Comparison of ENCODE assay signal across 8 mouse cellular contexts in the genomic region with DNA sequence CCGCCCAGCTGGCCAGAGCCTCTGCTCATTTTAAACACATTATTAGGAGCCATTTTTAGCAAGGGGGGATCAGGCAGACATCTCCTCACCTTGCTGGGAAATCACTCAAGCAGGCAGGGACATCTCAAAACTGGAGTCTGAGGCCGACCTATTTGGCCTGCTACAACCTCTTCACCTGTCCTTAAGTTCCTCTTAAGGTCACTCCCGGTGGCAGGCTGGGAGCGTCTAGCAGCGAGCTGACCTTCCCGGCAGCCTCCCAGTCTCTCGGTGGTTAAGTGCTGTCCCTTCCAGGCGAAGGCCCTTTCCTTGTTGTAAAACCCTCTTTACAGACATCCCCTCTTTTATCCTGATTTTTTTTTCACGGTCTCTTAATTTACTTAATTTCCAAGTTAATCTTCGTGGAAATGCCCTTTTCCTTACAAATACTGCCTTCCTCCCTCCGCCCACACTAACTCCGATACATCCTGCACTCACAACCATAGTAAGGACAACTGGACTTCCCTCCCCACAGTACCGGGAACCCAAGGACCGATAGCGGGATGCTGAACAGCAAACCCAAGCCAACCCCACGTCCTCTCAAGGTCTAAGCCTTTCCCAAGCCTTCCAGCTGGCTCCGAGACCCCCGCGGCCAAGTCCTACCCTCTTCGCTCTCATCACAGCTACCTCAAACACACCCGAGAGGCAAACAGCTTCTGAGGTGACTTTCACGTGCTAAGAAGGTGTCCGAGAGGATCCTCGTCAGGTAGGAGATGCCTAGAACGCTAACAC. TPM values are rescaled to one million over a fixed set of nuclear protein-coding genes. Genes with fewer than 3 reads are reported as not detected.
A peak's percentile ranks its signal among the peaks of the same experiment; 100 is the strongest.
DNase-seq lines count a peak whose midpoint lies in the region; ATAC-seq and TF ChIP-seq lines count a peak whose summit lies in the region.

No protein-coding gene starts in this region.

- peak overlapping the region; percentile 85 for H3K4me2 ChIP-seq in heart, embryonic 13.5 days
- H3K4me2 ChIP-seq in CH12.LX (ENCODE audit: insufficient read depth, low read depth, poor library complexity, severe bottlenecking): peak overlapping the region; percentile 89
- peak overlapping the region; percentile 77 for H3K4me2 ChIP-seq in hindbrain, postnatal 0 days (ENCODE audit: low read depth, low read length)
- peak overlapping the region; percentile 69 for H3K4me2 ChIP-seq in midbrain, postnatal 0 days (ENCODE audit: low read depth, low read length, poor library complexity, severe bottlenecking)

- H3K36me3 ChIP-seq in heart, embryonic 13.5 days: no peaks in the 10 kb centered on the region
- H3K36me3 ChIP-seq in CH12.LX (replicated peaks in 1 of 2; ENCODE audit: control insufficient read depth in 1 of 2, insufficient read depth in 1 of 2, low read length in 1 of 2): peaks cover 2 to 30% of the 10 kb centered on the region in 2 experiments
- H3K36me3 ChIP-seq in hindbrain, postnatal 0 days (ENCODE audit: insufficient read depth, low read length): peaks cover 5% of the 10 kb centered on the region; the same call in 1 of the 2 replicates
- H3K36me3 ChIP-seq in midbrain, postnatal 0 days (ENCODE audit: insufficient read depth, low read length): peaks cover 4% of the 10 kb centered on the region

- DNase-seq in heart, adult 9 months (ENCODE audit: low spot score in 2 of 2): no peak
- no peak for DNase-seq in CH12.LX (ENCODE audit: extremely low read depth)
- DNase-seq in embryo, embryonic 10 days (ENCODE audit: low spot score): peak; percentile 40
- peak; percentile 25 for DNase-seq in hindbrain, postnatal 0 days (ENCODE audit: low spot score)
- DNase-seq in midbrain, postnatal 0 days (ENCODE audit: low spot score): peak; percentile 27
- DNase-seq in gastrocnemius, adult 18-20 months (ENCODE audit: low spot score): no peak
- DNase-seq in right cerebral cortex, postnatal 36 days (ENCODE audit: low spot score in 2 of 2): no peak

- H3K9me3 ChIP-seq in heart, embryonic 13.5 days: no peaks in the 10 kb centered on the region
- H3K9me3 ChIP-seq in CH12.LX (replicated peaks; ENCODE audit: low read length): no peaks in the 10 kb centered on the region
- no peaks in the 10 kb centered on the region for H3K9me3 ChIP-seq in hindbrain, postnatal 0 days (ENCODE audit: low read length)
- H3K9me3 ChIP-seq in midbrain, postnatal 0 days (ENCODE audit: low read length): no peaks in the 10 kb centered on the region

- peaks cover 6% of the 10 kb centered on the region; the same call in 1 of the 2 replicates for H3K79me2 ChIP-seq in CH12.LX (replicated peaks; ENCODE audit: control insufficient read depth, extremely low read depth, insufficient read depth, poor library complexity, severe bottlenecking)

- H3K27ac ChIP-seq in heart, embryonic 13.5 days (replicated peaks): no peak overlapping the region
- H3K27ac ChIP-seq in CH12.LX (ENCODE audit: insufficient read depth, low read depth): no peak overlapping the region
- H3K27ac ChIP-seq in hindbrain, postnatal 0 days: peak overlapping the region; percentile 60; the same call in 1 of the 2 replicates
- H3K27ac ChIP-seq in midbrain, postnatal 0 days (ENCODE audit: low read depth, low read length): peak overlapping the region; percentile 55

- dilution Hi-C loops in CH12.LX (cut with MboI; ENCODE audit: extremely low pct_ligation_motif_present, extremely low pct_unique_long_range_greater_than_20kb, low sequenced_read_pairs): no loop called here

- peak overlapping the region; percentile 81 for H3K9ac ChIP-seq in heart, embryonic 13.5 days
- H3K9ac ChIP-seq in CH12.LX (ENCODE audit: insufficient read depth, low read depth): peak overlapping the region; percentile 47
- peak overlapping the region; percentile 61 for H3K9ac ChIP-seq in hindbrain, postnatal 0 days (replicated peaks; ENCODE audit: low read length)
- H3K9ac ChIP-seq in midbrain, postnatal 0 days (replicated peaks; ENCODE audit: low read length, poor library complexity, severe bottlenecking): peak overlapping the region; percentile 69

- no peak for TF ChIP-seq RAD21 in CH12.LX (IDR thresholded peaks at IDR 0.05; ENCODE audit: low read depth, low read length)

- 3% methylated on average over 25 of the region's 25 CpGs for WGBS in heart, embryonic 13.5 days
- WGBS in hindbrain, postnatal 0 days: 4% methylated on average over 25 of the region's 25 CpGs
- WGBS in midbrain, postnatal 0 days: 2% methylated on average over 25 of the region's 25 CpGs

- peaks cover 22% of the 10 kb centered on the region; the same call in 1 of the 2 replicates for H3K4me1 ChIP-seq in heart, embryonic 13.5 days
- peaks cover 6 to 34% of the 10 kb centered on the region in 2 experiments for H3K4me1 ChIP-seq in CH12.LX (ENCODE audit: control insufficient read depth in 1 of 2, insufficient read depth in 2 of 2)
- 0 out of 2 replicates have a peak, but pooled peaks cover 7% of the 10 kb centered on the region for H3K4me1 ChIP-seq in hindbrain, postnatal 0 days (ENCODE audit: insufficient read depth, low read length)
- H3K4me1 ChIP-seq in midbrain, postnatal 0 days (ENCODE audit: insufficient read depth, low read length): 0 out of 2 replicates have a peak, but pooled peaks cover 6% of the 10 kb centered on the region

- no peak for TF ChIP-seq EP300 in CH12.LX (IDR thresholded peaks at IDR 0.05; ENCODE audit: low read length)

- in situ Hi-C loops in CH12.LX (cut with MboI; ENCODE audit: low pct_ligation_motif_present, low pct_unique_long_range_greater_than_20kb, low sequenced_read_pairs): loop anchor here (5.0 kb wide), 1 partner anchor 46 kb away; no protein-coding TSS in a partner anchor

- no peak for TF ChIP-seq POLR2A in CH12.LX (IDR thresholded peaks at IDR 0.05; ENCODE audit: low read depth, low read length)

- TF ChIP-seq CTCF in CH12.LX (conservative IDR thresholded peaks at IDR 0.05 in 1 of 2, IDR thresholded peaks at IDR 0.05 in 1 of 2; ENCODE audit: low read depth in 2 of 2, low read length in 2 of 2): no peak
- TF ChIP-seq CTCF in hindbrain, postnatal 0 days (IDR thresholded peaks at IDR 0.05; ENCODE audit: low read depth): no peak
- no peak for TF ChIP-seq CTCF in midbrain, postnatal 0 days (IDR thresholded peaks at IDR 0.05)

- no peak for ATAC-seq in heart, embryonic 13.5 days (ENCODE audit: extremely low read depth, insufficient number of reproducible peaks, low FRiP score, low TSS enrichment)
- ATAC-seq in hindbrain, postnatal 0 days: peak; percentile 36
- ATAC-seq in midbrain, postnatal 0 days (ENCODE audit: low FRiP score): no peak

- peaks cover 32% of the 10 kb centered on the region for H3K27me3 ChIP-seq in heart, embryonic 13.5 days (replicated peaks)
- H3K27me3 ChIP-seq in CH12.LX (replicated peaks): no peaks in the 10 kb centered on the region
- H3K27me3 ChIP-seq in hindbrain, postnatal 0 days (ENCODE audit: insufficient read depth, low read length): no peaks in the 10 kb centered on the region
- no peaks in the 10 kb centered on the region for H3K27me3 ChIP-seq in midbrain, postnatal 0 days (ENCODE audit: insufficient read depth, low read length)

- H3K4me3 ChIP-seq in heart, embryonic 13.5 days: peak overlapping the region; percentile 60
- H3K4me3 ChIP-seq in CH12.LX (replicated peaks in 1 of 3; ENCODE audit: low read depth in 2 of 3, low read length in 2 of 3, poor library complexity in 1 of 3): peak overlapping the region; percentile 60 to 73 (median 72)
- H3K4me3 ChIP-seq in hindbrain, postnatal 0 days (ENCODE audit: low read length): peak overlapping the region; percentile 61
- peak overlapping the region; percentile 63 for H3K4me3 ChIP-seq in midbrain, postnatal 0 days (ENCODE audit: low read depth, low read length)

TF ChIP-seq in CH12.LX, 34 proteins besides CTCF, POLR2A, EP300 and RAD21:
- 0 out of 2 replicates have a peak, but pooled peaks have one; percentile 25 for TF ChIP-seq MEF2A (IDR thresholded peaks at IDR 0.05; ENCODE audit: borderline replicate concordance, low read depth, low read length)
- TF ChIP-seq ETS1 (conservative IDR thresholded peaks at IDR 0.05; ENCODE audit: low read depth, low read length): no peak
- peak; percentile 30; the same call in 1 of the 2 replicates for TF ChIP-seq BHLHE40 (IDR thresholded peaks at IDR 0.05; ENCODE audit: low read depth, low read length)

RNA-seq across cellular contexts. Expression of a gene that starts 34.4 kb away (rescaled TPM):
- 0.71 and 0.94 TPM in 2 replicates for polyA plus RNA-seq in heart, embryonic 13.5 days (2015; fragmentation: Nextera tagmentation; extraction: Ambion mirVana)
- total RNA-seq in CH12.LX (2012; rRNA removed) (not detected in 2 replicates), CH12.LX (2014; rRNA removed) (not detected in 2 replicates)
- 0.12 and 0.27 TPM in 2 replicates for polyA plus RNA-seq in CH12.LX (2012; ENCODE audit: insufficient read length, low read depth)
- not detected in 2 replicates for total RNA-seq in hindbrain, postnatal 0 days (2014; rRNA removed)
- polyA plus RNA-seq in hindbrain, postnatal 0 days (2015; fragmentation: Nextera tagmentation; extraction: Ambion mirVana): 0.15 and 0.16 TPM in 2 replicates
- 0.09 and 0.16 TPM in 2 replicates for total RNA-seq in midbrain, postnatal 0 days (2014; rRNA removed)
- polyA plus RNA-seq in midbrain, postnatal 0 days (2015; fragmentation: Nextera tagmentation; extraction: Ambion mirVana): 0.07 and 0.10 TPM in 2 replicates
- total RNA-seq in gastrocnemius, adult 18-20 months (2021): not detected

RNA-seq across cellular contexts. Expression of a gene that starts 59.8 kb away (rescaled TPM):
- 12.1 and 15.4 TPM in 2 replicates for polyA plus RNA-seq in heart, embryonic 13.5 days (2015; fragmentation: Nextera tagmentation; extraction: Ambion mirVana)
- total RNA-seq in CH12.LX (2012; rRNA removed) (27.8 and 38.3 TPM in 2 replicates), CH12.LX (2014; rRNA removed) (29.7 and 32.4 TPM in 2 replicates)
- 23.7 and 28.8 TPM in 2 replicates for polyA plus RNA-seq in CH12.LX (2012; ENCODE audit: insufficient read length, low read depth)
- total RNA-seq in hindbrain, postnatal 0 days (2014; rRNA removed): 108 and 129 TPM in 2 replicates
- polyA plus RNA-seq in hindbrain, postnatal 0 days (2015; fragmentation: Nextera tagmentation; extraction: Ambion mirVana): 48.9 and 49.7 TPM in 2 replicates
- 96.0 and 129 TPM in 2 replicates for total RNA-seq in midbrain, postnatal 0 days (2014; rRNA removed)
- polyA plus RNA-seq in midbrain, postnatal 0 days (2015; fragmentation: Nextera tagmentation; extraction: Ambion mirVana): 48.4 and 50.1 TPM in 2 replicates
- 1 to 10 TPM; 5.0 to 7.1 TPM for total RNA-seq in gastrocnemius, adult 18-20 months (2021)

Comparison
In these comparisons a context has a peak if more than half of its experiments do, and no peak if none do; other contexts are left out.
1. H3K27ac ChIP-seq: peak in hindbrain, postnatal 0 days (single experiment) and midbrain, postnatal 0 days (single experiment); none in heart, embryonic 13.5 days (single experiment) and CH12.LX (single experiment).
2. DNase-seq: peak in embryo, embryonic 10 days (single experiment), hindbrain, postnatal 0 days (single experiment) and midbrain, postnatal 0 days (single experiment); none in heart, adult 9 months (0 of 2), CH12.LX (single experiment), gastrocnemius, adult 18-20 months (single experiment) and right cerebral cortex, postnatal 36 days (0 of 2).
3. Peak in every context shown above with its lines, with median percentiles within 50 percentile points of each other: H3K4me2 ChIP-seq, H3K4me3 ChIP-seq and H3K9ac ChIP-seq.